Mouse (Mus musculus) urinary bladder, postnatal 4 days (tissue): ENCODE results near the gene Adrb1.

ENCODE experiments used
- DNase-seq, 2 experiments: peaks; one replicate each; pipeline ENCODE4 v3.0.0; 2021 to 2022; ENCODE audit warnings: low spot score in 2 of 2

Adrb1 gene

DNA sequence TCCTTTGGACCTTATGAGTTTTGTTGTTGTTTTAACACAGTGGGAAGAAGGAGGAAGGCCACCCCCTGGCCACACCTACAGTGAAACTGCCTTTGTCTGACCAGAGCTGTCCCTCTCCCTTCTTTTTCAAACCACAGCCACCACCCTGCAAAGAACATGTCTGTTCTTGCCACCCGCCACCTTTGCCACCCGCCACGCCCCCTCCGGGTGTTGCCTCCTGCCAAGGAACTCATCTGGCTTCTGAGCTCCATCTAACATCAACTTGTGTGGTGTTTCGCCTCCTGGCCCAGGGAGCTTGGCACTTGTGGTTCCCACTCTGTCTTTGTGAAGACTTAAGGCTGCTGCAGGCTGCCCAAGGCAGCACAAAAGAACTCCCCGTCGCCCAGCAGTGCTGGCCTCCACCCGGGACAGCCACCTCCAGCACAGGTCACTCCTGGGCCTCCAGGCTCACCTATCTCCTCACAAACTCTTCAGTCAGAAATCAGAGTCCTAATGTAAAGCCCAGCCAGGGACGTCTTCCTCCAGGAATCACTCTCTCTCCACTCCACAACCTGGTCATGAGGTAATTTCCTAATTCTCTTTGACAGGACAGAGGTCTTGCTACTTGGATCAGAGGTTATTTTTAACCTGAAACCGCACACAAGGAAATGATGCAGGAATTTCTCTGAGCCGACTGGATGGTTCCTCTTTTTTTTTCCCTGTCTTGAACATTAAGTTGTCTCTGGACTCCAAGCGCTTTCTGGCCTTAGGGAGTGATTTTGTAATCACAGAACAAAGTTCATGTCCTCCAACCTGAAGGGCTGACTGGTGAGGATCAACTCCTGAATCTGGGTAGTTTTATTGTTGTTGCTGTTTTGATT lies 18.5 kb upstream of the Adrb1 start:
- peak in 1 of 2 experiments; percentile 38 for DNase-seq

DNA sequence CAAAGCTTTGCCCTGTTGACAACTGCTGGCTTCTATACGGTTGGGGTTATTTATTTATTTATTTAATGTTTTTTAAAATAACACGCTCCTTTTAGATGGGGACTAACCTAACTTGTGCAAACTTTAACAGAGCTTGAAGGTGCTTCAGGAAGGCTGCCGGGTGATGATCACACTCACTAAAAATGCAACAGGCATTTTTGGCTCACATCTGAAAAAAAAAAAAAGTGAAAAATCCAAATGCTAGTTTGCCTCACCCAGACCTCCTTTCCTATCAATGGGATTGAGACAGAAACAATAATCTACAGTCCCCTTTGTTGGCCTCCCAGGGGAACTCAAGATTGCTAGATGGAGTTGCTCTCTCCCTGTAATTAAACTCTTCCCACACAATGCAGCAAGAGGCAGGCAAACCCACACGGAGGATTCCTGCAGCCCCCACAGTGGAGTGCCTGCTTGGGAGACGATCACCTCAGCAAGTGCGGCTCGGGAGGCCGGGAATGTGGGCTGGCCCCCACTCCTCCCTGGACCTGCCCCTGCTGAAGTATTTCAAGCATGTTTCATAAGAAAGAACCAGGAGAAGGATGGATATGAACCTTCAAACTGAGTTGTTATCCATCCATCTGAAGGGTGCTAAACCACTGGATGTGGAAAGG lies 16.8 kb upstream of the Adrb1 start:
- no peak for DNase-seq

DNA sequence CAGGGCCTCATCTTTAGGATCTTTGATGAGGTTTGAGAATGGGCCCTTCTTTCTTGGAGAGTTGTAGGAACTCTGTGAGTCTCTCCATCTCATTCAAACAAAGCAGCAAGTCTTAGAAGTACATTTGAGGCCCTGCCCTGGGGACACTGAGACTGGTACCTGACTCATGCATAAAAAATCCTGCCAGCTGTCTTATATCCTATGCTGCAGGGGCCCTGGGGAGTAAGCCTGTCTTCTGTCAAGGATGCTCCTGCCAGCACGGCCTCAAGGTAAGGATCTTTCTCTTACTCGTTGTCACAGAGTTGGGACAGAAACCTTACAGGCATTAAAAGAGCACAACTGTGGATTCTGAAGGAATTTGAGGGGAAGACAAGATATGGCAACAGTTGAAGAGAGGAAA lies 13.2 kb upstream of the Adrb1 start:
- no peak for DNase-seq

DNA sequence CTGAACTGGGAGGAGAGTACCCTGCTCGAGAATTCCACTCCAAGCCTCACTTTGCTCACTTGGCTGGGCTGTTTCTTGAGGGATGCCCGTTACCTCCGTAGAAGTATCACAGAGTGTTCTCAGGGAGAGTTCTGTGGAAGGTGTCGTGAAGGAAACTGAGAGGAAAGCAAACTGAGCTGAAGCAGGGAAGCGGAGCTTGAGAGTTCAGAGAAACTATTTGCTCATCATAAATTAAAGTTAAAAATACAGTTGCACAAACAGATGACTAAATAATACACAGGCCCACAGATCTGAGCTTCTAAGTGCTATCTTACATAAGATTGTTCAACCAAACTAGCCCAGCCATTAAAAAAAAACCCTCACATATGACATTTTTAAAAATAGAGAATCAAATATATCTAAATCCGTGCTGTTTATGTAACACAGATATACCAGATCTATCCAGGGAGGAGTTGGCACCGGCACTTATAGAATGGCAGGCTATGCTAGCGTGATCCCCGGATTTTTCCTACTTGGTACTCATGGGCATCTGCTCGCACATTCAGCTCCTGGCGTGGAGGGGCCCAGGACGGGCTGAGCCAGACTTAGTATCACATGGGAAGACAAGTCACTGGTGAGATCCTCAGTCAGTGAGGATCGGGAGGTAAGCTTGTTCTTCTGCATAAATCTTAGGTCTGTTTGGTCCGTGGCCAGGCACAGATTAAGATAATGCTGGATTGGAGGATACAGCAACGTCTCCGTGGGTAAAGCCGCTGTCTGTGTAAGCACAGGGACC lies 11.7 kb upstream of the Adrb1 start:
- no peak for DNase-seq

DNA sequence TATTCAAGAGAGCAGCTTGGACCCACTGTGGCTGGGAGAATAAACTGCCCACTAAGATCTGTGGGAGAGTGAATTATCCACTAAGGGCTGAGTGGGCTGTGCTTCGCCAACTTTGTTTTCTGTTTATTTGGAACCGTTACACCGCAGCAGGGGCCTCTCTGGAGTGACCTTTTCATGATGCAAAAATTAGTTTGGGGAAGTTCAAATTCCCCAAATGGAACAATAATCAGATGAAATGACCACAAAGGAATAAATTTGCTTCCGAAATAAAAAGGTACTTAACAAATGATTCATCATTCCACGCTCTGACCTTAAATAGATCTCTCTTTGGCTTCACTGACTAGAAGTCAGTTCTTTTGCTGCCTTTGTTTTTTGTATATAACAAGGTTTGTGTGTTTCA lies 8.4 kb upstream of the Adrb1 start:
- DNase-seq = no peak

DNA sequence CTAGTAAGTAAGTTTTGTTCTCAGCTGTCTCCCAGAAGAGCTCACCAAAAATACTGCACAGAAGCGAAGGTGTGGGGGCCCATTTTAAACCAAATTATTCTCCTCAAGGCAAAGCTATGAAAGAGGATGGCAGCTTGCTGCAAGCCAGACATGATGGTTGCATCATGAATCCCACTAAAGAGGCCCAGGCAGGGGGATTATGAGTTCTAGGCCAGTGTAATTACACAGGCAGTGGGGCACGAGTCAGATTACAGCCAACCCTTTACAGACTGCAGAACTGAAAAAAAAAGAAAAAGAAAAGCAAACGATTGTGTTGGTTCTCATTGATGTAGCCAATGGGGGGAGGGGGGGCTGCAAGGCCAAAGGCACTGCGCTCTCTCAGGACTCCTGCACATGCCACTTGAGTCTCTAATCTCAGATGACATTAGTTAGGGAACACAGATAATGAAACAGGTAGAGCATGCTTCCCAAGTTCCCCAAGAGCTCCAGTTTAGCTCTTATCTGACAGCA lies 7.3 kb upstream of the Adrb1 start:
- no peak for DNase-seq

DNA sequence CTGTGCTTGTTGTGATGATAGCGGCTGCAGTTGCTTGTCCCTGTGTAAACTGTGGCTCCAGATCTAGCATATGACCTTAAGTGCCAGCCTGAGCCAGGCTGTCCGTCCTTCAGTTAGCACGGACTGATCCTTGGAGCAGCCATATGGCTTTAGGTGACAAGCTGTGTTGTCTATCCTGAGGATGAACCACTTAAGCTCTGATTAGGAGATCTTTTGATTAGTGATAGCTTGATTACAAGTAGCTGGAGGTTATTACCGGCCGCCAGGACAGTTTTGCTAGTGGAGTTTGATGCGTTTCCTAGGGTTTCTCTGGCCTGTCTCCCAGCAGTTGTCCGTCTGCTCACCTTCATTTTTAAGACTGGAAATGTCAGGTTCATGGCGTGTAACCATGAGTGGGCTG lies 4.0 kb upstream of the Adrb1 start:
- DNase-seq = no peak

DNA sequence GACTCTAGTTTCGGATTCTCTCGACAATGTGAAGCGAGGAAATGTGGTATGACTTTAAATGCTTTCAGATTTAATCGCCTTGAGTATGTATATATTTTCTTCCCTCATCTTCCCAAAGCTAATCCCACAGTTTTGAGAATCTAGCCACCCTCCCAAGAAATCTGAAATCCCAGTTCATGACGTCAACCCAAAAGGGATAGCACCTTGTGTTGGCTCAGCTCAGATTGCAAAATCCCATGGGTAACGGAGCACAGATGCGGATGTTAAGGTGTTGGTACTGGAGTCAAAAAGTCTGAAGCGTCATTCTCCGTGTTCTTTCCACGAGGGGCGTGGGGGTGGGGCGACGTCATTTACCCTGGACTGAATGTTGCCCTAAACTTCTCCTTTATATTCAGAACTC lies 1.1 kb upstream of the Adrb1 start:
- DNase-seq = no peak

DNA sequence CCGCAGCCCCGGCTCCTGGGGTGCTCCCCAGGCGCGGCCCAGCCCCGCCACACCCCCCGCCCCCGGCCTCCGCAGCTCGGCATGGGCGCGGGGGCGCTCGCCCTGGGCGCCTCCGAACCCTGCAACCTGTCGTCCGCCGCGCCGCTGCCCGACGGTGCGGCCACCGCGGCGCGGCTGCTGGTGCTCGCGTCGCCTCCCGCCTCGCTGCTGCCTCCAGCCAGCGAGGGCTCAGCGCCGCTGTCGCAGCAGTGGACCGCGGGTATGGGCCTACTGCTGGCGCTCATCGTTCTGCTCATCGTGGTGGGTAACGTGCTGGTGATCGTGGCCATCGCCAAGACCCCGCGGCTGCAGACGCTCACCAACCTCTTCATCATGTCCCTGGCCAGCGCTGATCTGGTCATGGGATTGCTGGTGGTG lies 300 bp downstream of the Adrb1 start:
- no peak for DNase-seq

DNA sequence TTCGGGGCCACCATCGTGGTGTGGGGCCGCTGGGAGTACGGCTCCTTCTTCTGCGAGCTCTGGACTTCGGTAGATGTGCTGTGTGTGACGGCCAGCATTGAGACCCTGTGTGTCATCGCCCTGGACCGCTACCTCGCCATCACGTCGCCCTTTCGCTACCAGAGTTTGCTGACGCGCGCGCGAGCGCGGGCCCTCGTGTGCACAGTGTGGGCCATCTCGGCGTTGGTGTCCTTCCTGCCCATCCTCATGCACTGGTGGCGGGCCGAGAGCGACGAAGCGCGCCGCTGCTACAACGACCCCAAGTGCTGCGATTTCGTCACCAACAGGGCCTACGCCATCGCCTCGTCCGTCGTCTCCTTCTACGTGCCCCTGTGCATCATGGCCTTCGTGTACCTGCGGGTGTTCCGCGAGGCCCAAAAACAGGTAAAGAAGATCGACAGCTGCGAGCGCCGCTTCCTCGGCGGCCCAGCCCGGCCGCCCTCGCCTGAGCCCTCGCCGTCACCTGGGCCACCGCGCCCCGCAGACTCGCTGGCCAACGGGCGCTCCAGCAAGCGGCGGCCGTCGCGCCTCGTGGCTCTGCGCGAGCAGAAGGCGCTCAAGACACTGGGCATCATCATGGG lies 822 bp downstream of the Adrb1 start:
- DNase-seq = no peak

DNA sequence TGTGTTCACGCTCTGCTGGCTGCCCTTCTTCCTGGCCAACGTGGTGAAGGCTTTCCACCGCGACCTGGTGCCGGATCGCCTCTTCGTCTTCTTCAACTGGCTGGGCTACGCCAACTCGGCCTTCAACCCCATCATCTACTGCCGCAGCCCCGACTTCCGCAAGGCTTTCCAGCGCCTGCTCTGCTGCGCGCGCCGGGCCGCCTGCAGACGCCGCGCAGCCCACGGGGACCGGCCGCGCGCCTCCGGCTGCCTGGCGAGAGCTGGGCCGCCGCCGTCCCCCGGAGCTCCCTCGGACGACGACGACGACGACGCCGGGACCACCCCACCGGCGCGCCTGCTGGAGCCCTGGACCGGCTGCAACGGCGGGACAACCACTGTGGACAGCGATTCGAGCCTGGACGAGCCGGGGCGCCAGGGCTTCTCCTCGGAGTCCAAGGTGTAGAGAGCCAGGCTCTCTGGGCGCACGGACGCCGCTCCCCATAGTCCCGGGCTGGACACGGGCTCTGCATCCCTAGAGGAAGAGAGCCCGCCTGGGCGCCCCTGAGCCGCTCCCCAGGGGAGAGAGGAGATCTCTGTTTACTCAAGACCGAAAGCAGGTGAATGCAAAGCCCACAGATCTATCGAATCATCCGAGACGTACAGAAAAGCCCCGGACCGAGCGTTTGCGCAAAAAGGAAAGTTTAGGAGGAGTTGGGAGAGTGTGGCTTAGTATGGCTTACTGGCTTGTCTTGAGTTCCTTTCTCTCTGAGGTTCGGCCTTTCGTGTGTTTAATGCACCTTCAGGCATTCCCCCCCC lies 1.5 kb downstream of the Adrb1 start:
- peak; percentile 59 to 72 for DNase-seq

DNA sequence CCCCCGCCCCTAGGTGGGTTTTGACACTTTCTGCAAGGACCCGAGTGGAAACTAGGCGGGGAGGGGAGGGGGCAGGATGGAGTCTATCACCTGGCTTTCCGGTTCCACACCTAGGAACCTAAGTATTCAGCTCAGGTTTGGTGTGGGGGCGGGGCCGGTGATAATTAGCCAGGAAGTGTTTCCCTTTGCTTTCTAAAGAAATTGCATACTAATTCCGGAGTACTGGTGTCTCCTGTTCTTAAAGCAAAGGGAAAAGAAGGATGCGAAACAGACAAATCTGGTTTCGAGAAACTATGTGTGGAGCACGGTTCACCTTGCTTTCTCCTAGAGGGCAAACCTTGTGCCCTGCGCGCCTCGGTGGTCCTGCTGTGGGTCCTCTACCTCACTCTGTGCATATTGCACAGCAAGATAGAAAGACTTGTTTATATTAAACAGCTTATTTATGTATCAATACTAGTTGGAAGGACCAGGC lies 2.2 kb downstream of the Adrb1 start:
- DNase-seq = no peak

DNA sequence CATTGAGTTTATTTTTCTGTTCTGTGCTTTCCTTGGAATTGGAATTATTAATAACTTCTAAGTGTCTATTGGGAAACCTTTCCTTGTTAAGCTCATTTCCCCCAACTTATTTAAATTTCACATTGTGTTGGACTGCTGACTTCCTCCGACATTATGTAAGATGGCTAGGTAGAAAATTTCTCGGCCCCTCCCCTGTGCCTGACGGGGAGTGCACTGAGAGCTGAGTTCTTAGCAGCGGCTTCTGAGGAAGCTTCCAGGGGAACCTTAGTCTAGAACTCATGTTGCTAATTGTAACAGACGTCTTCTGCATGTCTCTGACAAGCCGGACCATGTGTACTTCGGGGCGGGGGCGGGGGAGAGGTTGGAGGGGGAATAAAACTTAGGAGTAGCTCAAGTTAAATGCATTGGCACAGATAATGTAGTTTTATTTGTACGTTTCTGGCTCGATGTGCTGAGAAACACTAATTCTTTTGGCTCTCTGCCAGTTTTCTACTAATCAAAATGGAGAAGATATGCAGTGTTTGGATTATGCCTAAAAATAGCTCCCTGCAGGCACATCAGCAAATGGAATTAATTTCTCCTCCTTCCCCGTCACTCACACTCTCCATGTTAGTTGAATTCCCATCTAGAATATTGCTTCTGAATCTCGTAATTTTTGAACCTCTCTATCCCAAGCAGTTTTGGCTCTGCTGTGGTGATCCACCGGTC lies 5.3 kb downstream of the Adrb1 start:
- DNase-seq = no peak

DNA sequence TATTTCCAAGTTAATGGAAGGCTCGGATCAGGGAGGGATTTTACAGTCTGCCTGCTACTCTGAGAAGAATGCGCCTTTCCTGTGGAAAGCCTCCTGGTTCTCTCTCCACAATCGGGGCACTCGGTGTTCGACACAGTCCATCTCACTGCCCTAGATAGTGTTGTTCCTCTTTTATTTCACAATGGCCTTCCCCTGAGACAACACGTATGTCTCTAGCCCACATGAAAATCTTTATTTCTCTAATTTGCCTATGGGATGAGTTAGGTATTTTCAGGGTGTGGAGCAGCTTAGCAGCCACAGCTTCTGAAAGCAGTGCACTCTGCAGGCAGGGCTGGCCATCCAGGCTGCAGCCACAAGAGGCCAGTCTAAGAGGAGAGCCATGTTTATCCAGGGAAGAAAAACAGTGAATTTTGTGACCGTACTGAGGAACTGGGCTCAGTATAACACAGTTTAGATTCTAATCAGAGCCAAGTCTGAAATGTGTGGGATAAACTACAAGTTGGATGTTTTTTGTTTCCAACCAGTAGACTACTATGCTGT lies 12.1 kb downstream of the Adrb1 start:
- DNase-seq = no peak

DNA sequence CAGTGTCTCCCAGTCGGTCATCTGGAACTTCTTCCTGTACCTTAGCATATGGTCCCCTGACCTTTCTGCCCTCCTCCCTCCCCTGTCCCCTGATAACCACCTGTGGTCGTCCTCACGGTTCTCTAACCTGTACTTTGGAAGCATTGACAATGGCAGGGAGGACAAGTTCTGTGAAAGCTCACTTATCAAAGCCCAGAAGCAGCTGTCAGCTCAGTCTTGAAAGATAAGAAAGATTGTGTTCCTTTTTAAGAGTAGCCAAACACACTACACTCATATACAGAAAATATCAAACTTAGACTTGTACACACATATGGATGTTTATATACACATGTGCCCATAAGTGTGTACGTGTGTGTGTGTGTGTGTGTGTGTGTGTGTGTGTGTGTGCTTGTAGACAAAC lies 13.7 kb downstream of the Adrb1 start:
- no peak for DNase-seq

DNA sequence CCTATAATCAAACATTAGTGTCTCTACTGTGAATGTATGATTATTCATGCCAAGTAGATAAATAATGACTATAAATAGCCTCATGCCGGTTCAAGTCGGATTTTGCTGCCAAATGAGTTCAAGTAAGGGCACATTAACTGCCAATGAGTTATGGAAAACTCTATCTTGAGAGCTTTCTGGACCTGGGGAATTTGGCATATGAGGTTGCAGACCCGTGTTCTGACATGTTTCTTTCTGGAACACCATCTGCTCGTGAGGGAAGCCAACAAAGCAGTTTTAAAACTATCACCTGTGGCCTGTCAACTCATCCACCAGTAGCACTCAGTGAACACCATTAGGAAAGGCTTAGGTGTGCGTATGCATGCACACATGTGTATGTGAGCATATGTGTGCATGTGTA lies 14.3 kb downstream of the Adrb1 start:
- no peak for DNase-seq

DNA sequence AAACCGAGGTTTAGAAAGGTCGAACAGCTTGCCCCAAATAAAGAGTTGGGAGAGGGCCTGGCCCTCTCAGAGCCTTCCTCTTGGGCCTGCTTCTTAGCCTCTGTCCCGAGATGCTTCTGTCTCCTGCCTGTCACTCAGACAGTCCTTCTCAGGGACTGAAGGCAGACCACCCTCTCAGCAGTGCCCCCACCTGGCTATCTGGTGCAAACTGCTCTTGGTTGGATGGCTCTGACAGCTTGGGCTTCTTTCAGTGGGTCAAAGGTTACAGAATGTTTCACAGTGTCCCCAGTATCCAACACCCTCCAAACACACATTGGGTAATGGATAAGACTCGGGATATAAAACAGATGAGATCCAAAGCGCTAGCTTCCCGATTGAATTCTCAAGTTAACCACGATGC lies 23.1 kb downstream of the Adrb1 start:
- DNase-seq = no peak

DNA sequence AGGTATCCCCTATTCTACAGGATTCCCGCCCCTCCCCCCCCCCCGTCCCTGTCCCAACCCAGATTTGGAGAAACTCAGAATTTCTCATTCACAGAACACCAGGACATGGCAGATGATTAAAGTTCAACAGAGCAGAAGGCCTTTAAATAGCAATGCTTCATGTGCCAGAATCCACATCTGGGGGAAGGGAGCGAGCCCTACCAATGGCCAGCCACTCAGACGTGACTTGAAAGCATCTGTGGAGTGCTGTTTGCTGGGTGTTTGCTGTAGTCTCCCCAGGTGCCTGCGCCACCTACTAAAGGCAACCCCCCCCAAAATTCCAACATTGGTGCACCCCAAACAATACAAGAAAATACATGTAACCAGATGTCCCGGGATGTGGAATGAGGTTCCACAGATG lies 23.5 kb downstream of the Adrb1 start:
- DNase-seq = no peak

DNA sequence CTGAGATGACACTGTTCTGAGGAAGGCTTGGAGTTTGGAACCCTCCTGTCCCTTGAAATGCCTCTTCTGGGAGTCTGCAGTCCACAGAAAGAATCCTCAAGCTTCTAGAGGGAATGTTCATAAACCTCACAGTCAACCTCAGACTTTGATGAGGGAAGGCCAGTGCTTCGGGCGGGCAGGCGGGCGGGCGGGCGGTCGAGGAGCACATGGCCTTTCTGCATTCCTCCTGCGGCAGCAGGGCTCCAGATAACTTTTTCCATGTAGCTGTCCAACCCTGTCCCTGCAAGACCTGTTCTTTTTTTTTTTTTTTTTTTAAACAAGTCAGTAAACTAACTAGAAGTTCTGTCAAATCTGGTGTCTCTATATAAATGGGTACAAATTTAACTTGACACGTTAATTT lies 24.6 kb downstream of the Adrb1 start:
- DNase-seq = no peak

DNA sequence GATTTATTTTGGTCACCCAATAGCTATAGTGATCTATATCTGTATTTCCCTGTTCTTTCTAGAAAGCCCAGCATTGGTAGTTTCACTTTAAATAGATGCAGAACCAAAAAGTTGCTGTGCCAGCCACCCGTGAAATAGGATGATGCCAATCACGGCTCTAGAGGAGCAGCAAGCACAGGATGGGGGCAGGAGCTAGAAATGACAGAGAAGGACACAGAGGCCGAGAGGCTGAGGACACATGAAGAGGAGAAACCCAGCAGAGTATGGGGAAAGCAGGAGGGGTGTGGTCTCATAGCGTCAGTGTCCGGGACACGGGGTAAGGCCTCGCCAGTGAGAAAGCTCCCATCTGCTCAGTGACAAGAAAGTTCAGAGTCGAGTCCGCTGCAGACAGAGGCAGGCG lies 25.9 kb downstream of the Adrb1 start:
- no peak for DNase-seq
